Mouse (Mus musculus) E14TG2a.4 (cell line): ENCODE results near the gene Gigyf1.

Experiments used
- CTCF ChIP-seq: conservative IDR thresholded peaks from 2 replicates; pipeline ENCODE4 v1.5.1; 2014; ENCODE audit warnings: low read length
- NANOG ChIP-seq: IDR thresholded peaks from 2 replicates; pipeline ENCODE4 v1.6.1; 2014; ENCODE audit warnings: borderline replicate concordance, low read length, mixed read lengths
- POU5F1 ChIP-seq: IDR thresholded peaks from 2 replicates; pipeline ENCODE4 v1.6.1; 2014; ENCODE audit warnings: low read length, borderline replicate concordance

GRCm38 (mm10) chr5:137530075-137530474 is 11.7 kb downstream of the Gigyf1 start:
- TF ChIP-seq CTCF (no peak), NANOG (no peak), POU5F1 (no peak)
